Mouse (Mus musculus): ENCODE measurements around the gene Arhgef16.

DNA sequence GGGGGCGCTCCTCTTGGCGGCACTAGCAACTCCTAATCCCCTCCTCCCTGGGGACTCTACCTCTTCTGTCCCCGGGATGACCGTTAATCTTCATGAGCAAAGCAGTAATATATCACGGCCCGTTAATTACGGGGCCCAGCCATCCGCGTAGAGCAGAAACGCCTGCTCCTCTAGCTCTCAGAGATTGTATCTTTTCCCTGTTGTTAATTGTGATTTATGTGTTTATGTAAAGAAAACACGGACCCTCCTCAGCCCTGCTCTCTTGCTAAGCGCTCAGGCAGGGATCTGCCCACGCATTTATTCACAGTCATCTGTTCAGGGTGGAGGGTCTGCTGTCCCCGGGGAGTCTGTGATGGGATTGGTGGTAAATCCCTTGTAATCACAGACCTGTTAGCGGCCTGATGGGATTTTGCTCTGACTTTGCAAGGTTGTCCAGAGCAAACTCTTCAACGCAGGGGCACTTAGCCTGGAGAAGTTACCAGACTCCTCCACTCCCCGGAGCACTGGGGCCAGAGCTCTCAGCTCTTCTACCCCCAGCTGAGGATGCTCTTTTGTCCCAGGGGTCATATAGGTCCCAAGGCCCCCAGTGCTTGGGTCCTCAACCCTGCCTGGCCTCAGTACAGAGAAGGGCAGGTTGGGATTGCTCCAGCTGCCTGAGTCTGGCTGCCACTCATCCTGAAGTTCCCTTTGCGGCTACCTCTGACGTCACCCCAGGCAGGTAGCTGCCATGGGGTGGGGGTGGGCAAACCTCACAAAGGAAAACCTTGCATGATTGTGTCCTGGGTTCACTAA lies 45.5 kb upstream of the Arhgef16 start:
- TF ChIP-seq CTCF (IDR thresholded peaks at IDR 0.05; ENCODE audit: insufficient read depth, low read depth, low read length): no peak
- no peak for TF ChIP-seq POLR2A (IDR thresholded peaks at IDR 0.05; ENCODE audit: insufficient read depth, low read depth, low read length)
